Mouse (Mus musculus) lung, postnatal 0 days (tissue): ENCODE results near the gene Ahdc1.

ENCODE experiments used
- CTCF ChIP-seq: IDR thresholded peaks from 2 replicates; pipeline ENCODE4 v1.5.1; 2016; ENCODE audit warnings: antibody characterized with exemption, mild to moderate bottlenecking
- EP300 ChIP-seq: IDR thresholded peaks from 2 replicates; pipeline ENCODE4 v1.6.1; 2016; ENCODE audit warnings: antibody characterized with exemption, mild to moderate bottlenecking, control low read depth

DNA sequence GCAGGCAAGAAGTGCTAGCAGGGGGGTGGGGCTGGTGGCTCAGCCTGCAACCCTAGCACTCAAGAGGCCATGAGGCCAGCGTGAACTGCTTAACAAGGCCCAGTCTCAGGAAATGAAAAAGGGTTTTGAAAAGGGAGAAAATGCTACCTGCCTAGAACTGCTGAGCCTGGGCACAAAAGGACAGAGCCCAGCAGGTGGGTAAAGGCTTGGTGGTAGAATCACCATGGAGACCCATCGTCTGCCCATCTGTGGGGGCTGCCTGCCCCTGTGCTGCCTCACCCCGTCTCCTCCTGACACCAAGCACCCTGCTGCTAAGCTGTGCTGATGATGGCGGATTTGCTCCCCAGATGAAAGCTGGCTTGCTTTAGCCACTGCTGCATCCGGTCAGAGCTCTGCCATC lies 46.6 kb upstream of the Ahdc1 start:
- TF ChIP-seq CTCF (no peak), EP300 (no peak)
